ENCODE assay signal across 7 mouse cellular contexts in the genomic region with DNA sequence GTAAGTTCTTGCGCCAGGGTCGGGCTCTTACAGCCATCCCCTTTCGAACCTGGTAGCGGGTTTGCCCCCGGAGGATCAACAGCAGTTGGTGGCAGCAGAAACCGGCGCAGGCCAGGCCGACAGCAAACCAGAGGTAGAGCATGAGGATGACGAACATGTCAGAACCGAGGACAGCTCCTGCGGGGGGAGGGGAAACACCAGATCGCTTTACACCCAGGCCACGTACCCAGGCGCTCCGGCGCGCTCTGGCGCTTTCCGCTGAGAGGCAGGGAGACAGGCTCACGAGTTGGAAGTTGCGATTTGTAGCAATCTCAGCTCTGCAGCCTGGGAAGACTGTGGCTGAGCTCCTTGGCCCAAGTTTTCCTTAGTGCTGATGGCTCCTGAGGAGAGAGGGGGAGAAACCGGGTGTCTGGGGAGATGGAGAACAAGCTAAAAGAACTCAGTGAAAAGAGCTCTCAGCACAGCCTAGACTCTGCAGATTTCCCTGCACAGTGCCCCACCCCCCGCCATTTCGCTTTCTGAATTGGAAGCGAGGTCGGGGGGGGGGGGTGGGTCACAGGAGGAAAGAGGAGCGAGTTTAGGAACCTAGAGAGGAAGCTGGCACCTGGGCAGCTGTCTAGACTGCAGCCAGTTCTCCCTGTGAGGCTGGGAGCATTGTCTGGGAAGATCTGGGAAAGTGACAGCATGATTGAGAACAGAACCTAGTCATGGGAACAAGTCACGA. TPM values are rescaled to one million over a fixed set of nuclear protein-coding genes. Genes with fewer than 3 reads are reported as not detected.
DNase-seq lines count a peak whose midpoint lies in the region; ATAC-seq lines count a peak whose summit lies in the region.

No protein-coding gene starts in this region.

- H3K36me3 ChIP-seq in hindbrain, embryonic 14.5 days (replicated peaks; ENCODE audit: control insufficient read depth, insufficient read depth) = no peaks in the 10 kb centered on the region
- H3K36me3 ChIP-seq in midbrain, embryonic 13.5 days = no peaks in the 10 kb centered on the region

- DNase-seq in MN1 (ENCODE audit: low spot score) = peak; percentile 69
- DNase-seq in adrenal gland, postnatal 36 days = peak; percentile 69 to 78
- peak; percentile 48 to 58 for DNase-seq in frontal cortex, postnatal 36 days (ENCODE audit: low spot score in 2 of 2)
- peak; percentile 78 for DNase-seq in hindbrain, embryonic 14.5 days (ENCODE audit: low spot score)
- peak; percentile 59 to 70 for DNase-seq in left cerebral cortex, postnatal 25 days (ENCODE audit: low spot score in 2 of 2)
- peak; percentile 83 for DNase-seq in testis, postnatal 14 days (ENCODE audit: low spot score)

- 1% methylated on average over 28 of the region's 28 CpGs for WGBS in hindbrain, embryonic 14.5 days
- WGBS in midbrain, embryonic 13.5 days = 3% methylated on average over 28 of the region's 28 CpGs

- peaks cover 13% of the 10 kb centered on the region for H3K4me1 ChIP-seq in hindbrain, embryonic 14.5 days (replicated peaks; ENCODE audit: control insufficient read depth, insufficient read depth, low read length)
- H3K4me1 ChIP-seq in midbrain, embryonic 13.5 days (replicated peaks) = peaks cover 13% of the 10 kb centered on the region

- peak; percentile 64 for ATAC-seq in hindbrain, embryonic 14.5 days (ENCODE audit: low FRiP score)
- peak; percentile 68 for ATAC-seq in midbrain, embryonic 13.5 days

- intact Hi-C loops in left cerebral cortex, postnatal 25 days (cut with DNase I) = loop anchor here (5.0 kb wide), 1 partner anchor 69 kb away; no protein-coding TSS in a partner anchor

- peak overlapping the region; percentile 5; the same call in 1 of the 2 replicates for H3K4me3 ChIP-seq in hindbrain, embryonic 14.5 days (replicated peaks; ENCODE audit: low read length)
- H3K4me3 ChIP-seq in midbrain, embryonic 13.5 days (replicated peaks) = peak overlapping the region; percentile 17

- peak overlapping the region; percentile 40 for H3K4me2 ChIP-seq in hindbrain, embryonic 14.5 days (replicated peaks)
- peak overlapping the region; percentile 53 for H3K4me2 ChIP-seq in midbrain, embryonic 13.5 days (replicated peaks)

- H3K27ac ChIP-seq in hindbrain, embryonic 14.5 days = peak overlapping the region; percentile 21; the same call in 1 of the 2 replicates
- H3K27ac ChIP-seq in midbrain, embryonic 13.5 days = no peak overlapping the region

- H3K9ac ChIP-seq in hindbrain, embryonic 14.5 days = 0 out of 2 replicates have a peak overlapping the region, but pooled peaks have one; percentile 14
- no peak overlapping the region; the same call in 1 of the 2 replicates for H3K9ac ChIP-seq in midbrain, embryonic 13.5 days (replicated peaks)

- H3K27me3 ChIP-seq in hindbrain, embryonic 14.5 days (ENCODE audit: control insufficient read depth, insufficient read depth, low read length) = peaks cover 30% of the 10 kb centered on the region
- H3K27me3 ChIP-seq in midbrain, embryonic 13.5 days = peaks cover 95% of the 10 kb centered on the region

- no peaks in the 10 kb centered on the region for H3K9me3 ChIP-seq in hindbrain, embryonic 14.5 days (ENCODE audit: control insufficient read depth, low read length)
- no peaks in the 10 kb centered on the region for H3K9me3 ChIP-seq in midbrain, embryonic 13.5 days

RNA-seq across cellular contexts. Expression of gene Zdhhc22, which starts 6.6 kb away (rescaled TPM):
- under 1 TPM; 0.49 to 0.60 TPM for total RNA-seq in adrenal gland, postnatal 36 days (2021)
- 14.9 and 15.6 TPM in 2 replicates for polyA plus RNA-seq in hindbrain, embryonic 14.5 days (2014; fragmentation: Nextera tagmentation; extraction: Ambion mirVana)
- total RNA-seq in left cerebral cortex, postnatal 25 days (2021) = 10 to 100 TPM; 51.9 to 54.0 TPM
- polyA plus RNA-seq in midbrain, embryonic 13.5 days (2015; fragmentation: Nextera tagmentation; extraction: Ambion mirVana) = 6.0 and 7.1 TPM in 2 replicates

RNA-seq across cellular contexts. Expression of gene Cipc, which starts 36.8 kb away (rescaled TPM):
- 10 to 100 TPM; 24.4 to 24.7 TPM for total RNA-seq in adrenal gland, postnatal 36 days (2021)
- 46.8 and 52.1 TPM in 2 replicates for polyA plus RNA-seq in hindbrain, embryonic 14.5 days (2014; fragmentation: Nextera tagmentation; extraction: Ambion mirVana)
- 10 to 100 TPM; 79.9 to 87.8 TPM for total RNA-seq in left cerebral cortex, postnatal 25 days (2021)
- polyA plus RNA-seq in midbrain, embryonic 13.5 days (2015; fragmentation: Nextera tagmentation; extraction: Ambion mirVana) = 49.8 and 51.2 TPM in 2 replicates

RNA-seq across cellular contexts. Expression of gene Tmem63c, which starts 37.5 kb away (rescaled TPM):
- total RNA-seq in adrenal gland, postnatal 36 days (2021) = 1 to 10 TPM; 1.0 to 1.3 TPM
- polyA plus RNA-seq in hindbrain, embryonic 14.5 days (2014; fragmentation: Nextera tagmentation; extraction: Ambion mirVana) = 13.8 and 16.2 TPM in 2 replicates
- 10 to 100 TPM; 42.0 to 45.8 TPM for total RNA-seq in left cerebral cortex, postnatal 25 days (2021)
- 3.7 and 4.3 TPM in 2 replicates for polyA plus RNA-seq in midbrain, embryonic 13.5 days (2015; fragmentation: Nextera tagmentation; extraction: Ambion mirVana)

Comparison
In these comparisons a context has a peak if more than half of its experiments do, and no peak if none do; other contexts are left out.
1. RNA of gene Zdhhc22, which starts 6.6 kb away (total RNA-seq): 51.9 to 54.0 TPM in left cerebral cortex, postnatal 25 days; 0.49 to 0.60 TPM in adrenal gland, postnatal 36 days; every median in the first group is over 10 times any median in the second.
2. RNA of gene Tmem63c, which starts 37.5 kb away (total RNA-seq): 42.0 to 45.8 TPM in left cerebral cortex, postnatal 25 days; 1.0 to 1.3 TPM in adrenal gland, postnatal 36 days; every median in the first group is over 10 times any median in the second.
3. Peak in every context shown above with its lines, with median percentiles within 50 percentile points of each other: DNase-seq.